Mouse (Mus musculus): ENCODE measurements around the gene Efcab8. TPM values are rescaled to one million over a fixed set of nuclear protein-coding genes. Genes with fewer than 3 reads are reported as not detected.

Gene Efcab8
- polyA plus RNA-seq, 1 experiment from 2014 or later = not detected

- 57% methylated on average over 2 of the region's 2 CpGs for WGBS
- no peaks in the 10 kb centered on the region for H3K27me3 ChIP-seq (ENCODE audit: control insufficient read depth, insufficient read depth, low read length)
- H3K36me3 ChIP-seq (replicated peaks; ENCODE audit: control insufficient read depth, insufficient read depth, low read depth, low read length) = no peaks in the 10 kb centered on the region
- H3K27ac ChIP-seq (replicated peaks; ENCODE audit: low read depth, low read length) = no peak overlapping the region
- H3K9me3 ChIP-seq (replicated peaks; ENCODE audit: control insufficient read depth, low read length) = no peaks in the 10 kb centered on the region
- ATAC-seq (replicated peaks; ENCODE audit: insufficient number of reproducible peaks, low FRiP score, low TSS enrichment, low read depth) (no peak), DNase-seq (ENCODE audit: low spot score) (no peak)
- H3K4me3 ChIP-seq (ENCODE audit: low read depth, low read length) = no peak overlapping the region
- no peaks in the 10 kb centered on the region for H3K4me1 ChIP-seq (ENCODE audit: control insufficient read depth, insufficient read depth, low read length)
- H3K9ac ChIP-seq (replicated peaks; ENCODE audit: low read length) = no peak overlapping the region
- no peak overlapping the region for H3K4me2 ChIP-seq (ENCODE audit: low read depth, low read length)
Observed at GRCm38 (mm10) chr2:153859581-153859980, 79.8 kb downstream of the Efcab8 start.

- WGBS = 90% methylated on average over 11 of the region's 11 CpGs
- H3K9me3 ChIP-seq (replicated peaks; ENCODE audit: control insufficient read depth, low read length) = no peaks in the 10 kb centered on the region
- no peak overlapping the region for H3K4me2 ChIP-seq (ENCODE audit: low read depth, low read length)
- no peaks in the 10 kb centered on the region for H3K4me1 ChIP-seq (ENCODE audit: control insufficient read depth, insufficient read depth, low read length)
- H3K4me3 ChIP-seq (ENCODE audit: low read depth, low read length) = no peak overlapping the region
- no peak overlapping the region for H3K9ac ChIP-seq (replicated peaks; ENCODE audit: low read length)
- DNase-seq (ENCODE audit: low spot score) = no peak
- H3K27ac ChIP-seq (replicated peaks; ENCODE audit: low read depth, low read length) = no peak overlapping the region
- no peak for ATAC-seq (replicated peaks; ENCODE audit: insufficient number of reproducible peaks, low FRiP score, low TSS enrichment, low read depth)
- no peaks in the 10 kb centered on the region for H3K36me3 ChIP-seq (replicated peaks; ENCODE audit: control insufficient read depth, insufficient read depth, low read depth, low read length)
- no peaks in the 10 kb centered on the region for H3K27me3 ChIP-seq (ENCODE audit: control insufficient read depth, insufficient read depth, low read length)
Observed at GRCm38 (mm10) chr2:153860315-153860714, 80.6 kb downstream of the Efcab8 start.

GRCm38 (mm10) chr2:153860715-153861114, 81.0 kb downstream of the Efcab8 start:
- no peak overlapping the region for H3K4me2 ChIP-seq (ENCODE audit: low read depth, low read length)
- DNase-seq (ENCODE audit: low spot score) = no peak
- no peak for ATAC-seq (replicated peaks; ENCODE audit: insufficient number of reproducible peaks, low FRiP score, low TSS enrichment, low read depth)
- H3K36me3 ChIP-seq (replicated peaks; ENCODE audit: control insufficient read depth, insufficient read depth, low read depth, low read length) = no peaks in the 10 kb centered on the region
- 76% methylated on average over 3 of the region's 3 CpGs for WGBS
- no peak overlapping the region for H3K27ac ChIP-seq (replicated peaks; ENCODE audit: low read depth, low read length)
- no peak overlapping the region for H3K4me3 ChIP-seq (ENCODE audit: low read depth, low read length)
- no peaks in the 10 kb centered on the region for H3K4me1 ChIP-seq (ENCODE audit: control insufficient read depth, insufficient read depth, low read length)
- no peaks in the 10 kb centered on the region for H3K9me3 ChIP-seq (replicated peaks; ENCODE audit: control insufficient read depth, low read length)
- no peak overlapping the region for H3K9ac ChIP-seq (replicated peaks; ENCODE audit: low read length)
- no peaks in the 10 kb centered on the region for H3K27me3 ChIP-seq (ENCODE audit: control insufficient read depth, insufficient read depth, low read length)

- DNase-seq (ENCODE audit: low spot score) (no peak), ATAC-seq (replicated peaks; ENCODE audit: insufficient number of reproducible peaks, low FRiP score, low TSS enrichment, low read depth) (no peak)
- Histone ChIP-seq H3K9me3 (replicated peaks; ENCODE audit: control insufficient read depth, low read length) (no peaks in the 10 kb centered on the region), H3K4me2 (ENCODE audit: low read depth, low read length) (no peak overlapping the region), H3K4me3 (ENCODE audit: low read depth, low read length) (no peak overlapping the region), H3K4me1 (ENCODE audit: control insufficient read depth, insufficient read depth, low read length) (no peaks in the 10 kb centered on the region), H3K9ac (replicated peaks; ENCODE audit: low read length) (no peak overlapping the region), H3K27me3 (ENCODE audit: control insufficient read depth, insufficient read depth, low read length) (no peaks in the 10 kb centered on the region), H3K36me3 (replicated peaks; ENCODE audit: control insufficient read depth, insufficient read depth, low read depth, low read length) (no peaks in the 10 kb centered on the region), H3K27ac (replicated peaks; ENCODE audit: low read depth, low read length) (no peak overlapping the region)
- whole genome bisulfite sequencing = 88% methylated on average over 3 of the region's 3 CpGs
Observed at GRCm38 (mm10) chr2:153861960-153862359, 82.2 kb downstream of the Efcab8 start.

- 92% methylated on average over 4 of the region's 4 CpGs for WGBS
- H3K4me1 ChIP-seq (ENCODE audit: control insufficient read depth, insufficient read depth, low read length) = no peaks in the 10 kb centered on the region
- no peaks in the 10 kb centered on the region for H3K27me3 ChIP-seq (ENCODE audit: control insufficient read depth, insufficient read depth, low read length)
- DNase-seq (ENCODE audit: low spot score) = no peak
- no peak within 1 kb of the TSS for H3K4me3 ChIP-seq (ENCODE audit: low read depth, low read length)
- no peak within 1 kb of the TSS for H3K4me2 ChIP-seq (ENCODE audit: low read depth, low read length)
- no peak for ATAC-seq (replicated peaks; ENCODE audit: insufficient number of reproducible peaks, low FRiP score, low TSS enrichment, low read depth)
- H3K36me3 ChIP-seq (replicated peaks; ENCODE audit: control insufficient read depth, insufficient read depth, low read depth, low read length) = no peaks in the 10 kb centered on the region
- H3K27ac ChIP-seq (replicated peaks; ENCODE audit: low read depth, low read length) = no peak within 1 kb of the TSS
- H3K9me3 ChIP-seq (replicated peaks; ENCODE audit: control insufficient read depth, low read length) = no peaks in the 10 kb centered on the region
- no peak within 1 kb of the TSS for H3K9ac ChIP-seq (replicated peaks; ENCODE audit: low read length)
Observed at GRCm38 (mm10) chr2:153870984-153871383, 91.3 kb downstream of the Efcab8 start, which contains the start of gene Sun5. TSS of gene Sun5 (minus strand) at chr2:153871084.

GRCm38 (mm10) chr2:153874745-153875144, 95.0 kb downstream of the Efcab8 start, which contains the start of gene Bpifb2:
TSS of gene Bpifb2 (plus strand) at chr2:153875045.
- Histone ChIP-seq H3K9me3 (replicated peaks; ENCODE audit: control insufficient read depth, low read length) (no peaks in the 10 kb centered on the region), H3K9ac (replicated peaks; ENCODE audit: low read length) (no peak within 1 kb of the TSS), H3K4me3 (ENCODE audit: low read depth, low read length) (no peak within 1 kb of the TSS), H3K36me3 (replicated peaks; ENCODE audit: control insufficient read depth, insufficient read depth, low read depth, low read length) (no peaks in the 10 kb centered on the region), H3K4me1 (ENCODE audit: control insufficient read depth, insufficient read depth, low read length) (no peaks in the 10 kb centered on the region), H3K27ac (replicated peaks; ENCODE audit: low read depth, low read length) (no peak within 1 kb of the TSS), H3K4me2 (ENCODE audit: low read depth, low read length) (no peak within 1 kb of the TSS), H3K27me3 (ENCODE audit: control insufficient read depth, insufficient read depth, low read length) (no peaks in the 10 kb centered on the region)
- no peak for ATAC-seq (replicated peaks; ENCODE audit: insufficient number of reproducible peaks, low FRiP score, low TSS enrichment, low read depth)
- WGBS = 68% methylated on average over 9 of the region's 9 CpGs
- no peak for DNase-seq (ENCODE audit: low spot score)

Other genes starting within 250 kb of the Efcab8 start
- 17.6 and 21.0 TPM in 2 replicates for gene Nol4l, start 250.0 kb upstream of the Efcab8 start, polyA plus RNA-seq (2014; fragmentation: Nextera tagmentation; extraction: Ambion mirVana)
- gene Commd7, start 147.2 kb upstream of the Efcab8 start, polyA plus RNA-seq (2014; fragmentation: Nextera tagmentation; extraction: Ambion mirVana) = 68.0 and 68.6 TPM in 2 replicates
- gene Dnmt3b, start 130.5 kb upstream of the Efcab8 start, polyA plus RNA-seq (2014; fragmentation: Nextera tagmentation; extraction: Ambion mirVana) = 15.0 and 16.6 TPM in 2 replicates
- gene Dnmt3c, start 83.3 kb upstream of the Efcab8 start, polyA plus RNA-seq (2014; fragmentation: Nextera tagmentation; extraction: Ambion mirVana) = not detected in 2 replicates
- gene Mapre1, start 38.7 kb upstream of the Efcab8 start, polyA plus RNA-seq (2014; fragmentation: Nextera tagmentation; extraction: Ambion mirVana) = 340 and 368 TPM in 2 replicates
- gene Sun5, start 91.2 kb downstream of the Efcab8 start, polyA plus RNA-seq (2014; fragmentation: Nextera tagmentation; extraction: Ambion mirVana) = not detected in 2 replicates
- gene Bpifb2, start 95.1 kb downstream of the Efcab8 start, polyA plus RNA-seq (2014; fragmentation: Nextera tagmentation; extraction: Ambion mirVana) = not detected in 2 replicates
- gene Bpifb6, start 120.5 kb downstream of the Efcab8 start, polyA plus RNA-seq (2014; fragmentation: Nextera tagmentation; extraction: Ambion mirVana) = not detected in 2 replicates
- not detected in 2 replicates for gene Bpifb3, start 138.3 kb downstream of the Efcab8 start, polyA plus RNA-seq (2014; fragmentation: Nextera tagmentation; extraction: Ambion mirVana)
- gene Bpifb4, start 158.3 kb downstream of the Efcab8 start, polyA plus RNA-seq (2014; fragmentation: Nextera tagmentation; extraction: Ambion mirVana) = 0.18 TPM in 1 of 2 replicates, not detected in the other
- gene Bpifa6, start 195.0 kb downstream of the Efcab8 start, polyA plus RNA-seq (2014; fragmentation: Nextera tagmentation; extraction: Ambion mirVana) = not detected in 2 replicates
- gene Bpifa2, start 228.3 kb downstream of the Efcab8 start, polyA plus RNA-seq (2014; fragmentation: Nextera tagmentation; extraction: Ambion mirVana) = not detected in 2 replicates